Mouse (Mus musculus) ES-Bruce4 (cell line): Measurements from ENCODE around the gene Dhx34.

Experiments used
- CTCF ChIP-seq: IDR thresholded peaks from one replicate; pipeline ENCODE4 v1.8.1; 2011; ENCODE audit warnings: low read depth, low read length
- EP300 ChIP-seq: IDR thresholded peaks from 2 replicates; pipeline ENCODE4 v1.6.1; 2011; ENCODE audit warnings: low read depth, low read length; ENCODE audit not compliant: insufficient read depth
- POLR2A ChIP-seq: IDR thresholded peaks from one replicate; pipeline ENCODE4 v1.8.1; 2011; ENCODE audit warnings: low read length; ENCODE audit not compliant: insufficient read depth

DNA sequence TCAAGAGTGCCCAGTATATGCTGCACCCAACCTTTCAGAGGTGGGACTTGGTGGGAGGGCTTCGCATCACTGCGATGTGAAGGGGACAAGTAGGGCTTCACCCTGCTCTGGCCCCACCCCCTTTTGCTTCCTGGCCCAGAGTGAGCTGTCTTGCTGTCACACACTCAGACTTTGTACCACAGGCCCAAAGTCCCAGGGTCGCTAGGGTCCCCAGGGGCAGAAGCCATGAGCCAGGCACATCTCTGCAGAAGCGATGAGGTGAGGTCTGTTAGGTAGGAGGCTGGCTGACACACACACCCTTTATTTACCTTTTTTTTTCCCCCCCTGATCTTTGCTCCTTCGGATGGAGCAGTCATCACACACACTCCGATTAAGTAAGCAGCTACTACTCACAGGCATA is 8.6 kb downstream of the Dhx34 start:
- no peak for TF ChIP-seq CTCF
- no peak for TF ChIP-seq EP300
- no peak for TF ChIP-seq POLR2A
